Mouse (Mus musculus): ENCODE data around the gene Sin3b.

- no peak for TF ChIP-seq TAL1 (IDR thresholded peaks at IDR 0.05; ENCODE audit: low read length)
- TF ChIP-seq GATA1 (IDR thresholded peaks at IDR 0.05; ENCODE audit: low read length), result no peak
These were observed 6.5 kb upstream of the Sin3b start for GRCm38 (mm10) chr8:72716594-72716993.

Measured in erythroblast, embryonic 14.5 days (primary cell).